Mouse (Mus musculus) embryonic facial prominence, embryonic 10.5 days (tissue): ENCODE results near the gene Mrvi1. TPM values are rescaled to one million over a fixed set of nuclear protein-coding genes. Genes with fewer than 3 reads are reported as not detected.

Experiments used
- DNase-seq: peaks from one replicate; pipeline ENCODE4 v3.0.0-alpha.2; 2017; ENCODE audit warnings: low spot score
- H3K27ac ChIP-seq: fragments of 300-500 bp; sonication (generic); replicated peaks from 2 replicates; pipeline ENCODE4 v1.5.1; 2016; ENCODE audit warnings: mild to moderate bottlenecking
- H3K27me3 ChIP-seq: fragments of 300-500 bp; sonication (generic); replicated peaks from 2 replicates; pipeline ENCODE4 v1.6.1; 2016; ENCODE audit warnings: low read depth, mild to moderate bottlenecking; ENCODE audit not compliant: poor library complexity, severe bottlenecking
- H3K36me3 ChIP-seq: fragments of 300-500 bp; sonication (generic); replicated peaks from 2 replicates; pipeline ENCODE4 v1.6.1; 2016; ENCODE audit warnings: mild to moderate bottlenecking, moderate library complexity
- H3K4me1 ChIP-seq: fragments of 300-500 bp; sonication (generic); 2 replicates; pipeline ENCODE4 v1.6.1; 2016
- H3K4me3 ChIP-seq: fragments of 300-500 bp; sonication (generic); 2 replicates; pipeline ENCODE4 v1.5.1; 2016; ENCODE audit warnings: mild to moderate bottlenecking, moderate library complexity
- H3K9me3 ChIP-seq: fragments of 300-500 bp; sonication (generic); 2 replicates; pipeline ENCODE4 v1.6.1; 2016; ENCODE audit warnings: mild to moderate bottlenecking
- WGBS: fragments of 180-500 bp; shearing (Covaris S2); methylation state at CpG from one replicate; pipeline ENCODE4 v1.1.7; 2016; 5-methylcytosine and 5-hydroxymethylcytosine counted together
- polyA plus RNA-seq: library from polyadenylated mRNA; unstranded; fragments of >200 nt; fragmentation: Nextera tagmentation; extraction: Ambion mirVana; gene quantifications from 2 replicates; pipeline ENCODE4 v1.2.1, GENCODE M21; 2016

Mrvi1 gene
- polyA plus RNA-seq, 1 experiment from 2014 or later: 1.5 TPM

DNA sequence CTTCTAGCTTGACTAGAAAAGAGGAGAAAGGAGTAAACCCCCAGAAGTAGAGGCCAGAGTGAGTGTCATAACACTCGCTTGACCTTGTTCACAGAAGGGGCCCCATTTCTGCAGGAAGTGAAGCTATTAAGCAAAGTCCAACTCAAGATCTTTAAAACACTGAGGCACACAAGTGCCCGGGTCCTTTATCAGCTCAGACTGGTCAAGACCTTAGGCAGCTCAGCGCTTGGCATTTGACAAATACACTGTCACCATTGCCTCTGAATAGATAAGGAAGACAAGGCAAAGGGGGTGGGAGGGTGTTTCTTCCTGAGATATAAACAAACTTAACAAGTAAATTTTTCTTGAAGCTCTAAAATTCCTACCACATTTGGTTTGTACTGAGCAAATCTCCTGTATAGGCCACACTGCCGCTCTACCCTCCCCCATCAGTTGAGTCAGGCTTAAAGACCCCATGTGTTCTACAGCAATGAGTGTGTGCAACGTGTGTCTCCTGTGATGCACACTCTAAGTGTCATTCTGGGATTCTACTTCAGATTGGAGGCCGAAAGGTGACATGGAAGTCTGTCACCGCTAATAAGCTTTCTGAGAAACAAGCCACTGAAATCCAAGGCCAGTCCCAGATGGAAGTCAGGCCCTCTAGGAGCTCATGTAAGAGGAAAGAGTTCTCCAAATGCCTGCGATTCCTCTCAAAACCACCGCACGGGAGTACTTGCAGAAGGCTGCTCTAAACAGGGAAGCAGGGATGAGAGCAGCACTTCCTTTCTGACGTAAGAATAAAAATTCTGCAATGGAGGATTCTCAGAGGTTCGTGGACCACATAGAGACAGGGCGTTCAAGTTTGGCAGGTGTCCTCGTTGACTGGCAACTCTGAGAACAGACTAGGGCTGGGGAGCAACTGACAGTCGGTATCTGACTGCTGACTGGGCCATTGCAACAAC lies 16.9 kb upstream of the Mrvi1 start:
- H3K9me3 ChIP-seq: no peaks in the 10 kb centered on the region
- no peak overlapping the region for H3K4me3 ChIP-seq
- no peak for DNase-seq
- no peak overlapping the region for H3K27ac ChIP-seq
- no peaks in the 10 kb centered on the region for H3K36me3 ChIP-seq
- no peaks in the 10 kb centered on the region for H3K27me3 ChIP-seq
- WGBS: 86% methylated on average over 15 of the region's 15 CpGs
- H3K4me1 ChIP-seq: no peaks in the 10 kb centered on the region

DNA sequence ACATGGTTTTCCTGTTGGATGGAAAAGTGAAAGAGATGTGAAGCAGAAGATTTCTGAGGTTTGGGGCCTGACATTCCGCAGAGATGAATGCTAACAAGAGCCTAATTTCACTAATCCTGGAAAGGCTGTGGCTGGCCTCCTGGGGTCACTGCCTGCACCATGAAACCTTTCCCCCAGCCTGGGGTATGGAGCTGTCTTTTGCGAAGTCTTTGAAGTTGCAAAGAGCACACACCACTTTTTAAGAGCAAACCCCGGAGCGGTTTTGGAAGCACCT lies 8.9 kb upstream of the Mrvi1 start:
- peaks cover 20% of the 10 kb centered on the region for H3K4me1 ChIP-seq
- WGBS: 39% methylated on average over 4 of the region's 4 CpGs
- DNase-seq: no peak

DNA sequence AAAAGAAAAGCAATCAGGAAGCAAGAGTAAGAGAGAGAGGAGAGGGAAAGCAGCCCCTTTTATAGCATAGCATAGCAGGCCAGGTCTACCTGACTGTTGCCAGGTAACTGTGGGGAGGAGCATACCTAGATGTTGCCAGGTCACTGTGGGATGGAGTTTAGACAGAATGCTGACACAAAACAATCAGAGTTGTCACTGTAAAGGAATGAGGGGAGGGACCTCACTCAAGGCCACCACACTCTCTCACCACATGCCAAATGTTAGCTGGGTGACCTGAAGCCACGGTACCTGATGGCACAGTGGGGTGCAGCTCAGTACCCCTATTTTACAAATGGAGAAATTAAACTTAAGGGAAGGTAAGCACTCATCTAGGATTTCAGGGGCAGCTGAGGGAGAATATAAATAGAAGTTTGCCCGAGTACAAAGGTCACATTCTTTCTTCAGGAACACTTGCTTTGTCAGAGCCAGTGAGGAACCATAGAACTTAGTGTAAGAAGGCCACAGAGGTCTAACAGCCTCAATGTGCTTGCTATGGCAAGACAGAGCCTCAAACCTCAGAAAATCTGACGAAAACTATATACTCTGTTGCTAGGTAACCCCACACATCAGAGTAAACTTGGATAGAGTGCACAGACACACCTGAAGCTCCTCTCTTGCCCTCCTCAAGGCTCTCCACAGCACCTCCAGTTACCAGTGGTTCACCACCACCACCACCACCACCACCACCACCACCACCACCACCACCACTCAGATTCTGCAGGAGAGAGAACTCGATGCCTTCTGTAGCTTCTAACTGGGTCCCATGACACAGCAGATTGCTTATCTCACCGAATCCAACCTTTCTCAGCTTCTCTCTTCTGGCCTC lies 8.3 kb upstream of the Mrvi1 start:
- H3K27me3 ChIP-seq: no peaks in the 10 kb centered on the region
- H3K9me3 ChIP-seq: no peaks in the 10 kb centered on the region
- no peak overlapping the region for H3K27ac ChIP-seq
- no peak overlapping the region for H3K4me3 ChIP-seq
- H3K36me3 ChIP-seq: no peaks in the 10 kb centered on the region
- 56% methylated on average over 5 of the region's 5 CpGs for WGBS
- no peak for DNase-seq
- peaks cover 23% of the 10 kb centered on the region for H3K4me1 ChIP-seq

More for the DNA sequence above, 8.9 kb upstream of the Mrvi1 start:
- Histone ChIP-seq H3K4me3 (no peak overlapping the region), H3K36me3 (no peaks in the 10 kb centered on the region), H3K27me3 (no peaks in the 10 kb centered on the region), H3K27ac (no peak overlapping the region), H3K9me3 (no peaks in the 10 kb centered on the region)

DNA sequence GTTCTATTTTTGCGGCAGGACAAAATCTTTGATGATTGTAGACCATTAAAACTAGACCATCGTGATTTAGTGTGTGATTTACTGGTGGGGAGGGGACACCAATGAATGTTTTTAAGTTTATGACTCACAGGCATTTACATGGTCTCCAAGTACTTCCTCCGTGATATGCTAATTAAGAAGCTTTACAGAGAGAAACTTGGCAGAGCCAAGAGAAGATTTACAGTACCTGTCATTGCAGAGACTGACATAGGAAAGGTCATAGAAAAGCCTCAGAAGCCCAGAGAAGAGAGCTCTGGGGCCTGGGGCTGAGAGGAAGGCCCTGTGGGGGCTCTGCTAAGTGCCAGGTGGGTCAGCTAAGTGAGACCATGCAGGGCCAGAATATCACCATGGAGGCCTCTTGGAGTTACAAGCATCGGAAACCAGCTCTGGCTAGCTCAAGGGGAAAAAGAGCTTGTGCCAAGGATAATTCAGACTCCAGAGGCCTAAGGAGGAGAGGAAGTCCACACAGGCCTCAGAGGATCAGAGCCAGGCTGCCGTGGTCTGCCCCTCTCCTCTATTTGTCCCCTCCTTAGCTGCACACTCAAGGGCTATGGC lies 7.1 kb upstream of the Mrvi1 start:
- H3K36me3 ChIP-seq: no peaks in the 10 kb centered on the region
- H3K4me3 ChIP-seq: no peak overlapping the region
- H3K27me3 ChIP-seq: no peaks in the 10 kb centered on the region
- WGBS: 87% methylated on average over 5 of the region's 5 CpGs
- H3K9me3 ChIP-seq: no peaks in the 10 kb centered on the region
- H3K4me1 ChIP-seq: peaks cover 23% of the 10 kb centered on the region
- no peak overlapping the region for H3K27ac ChIP-seq
- DNase-seq: no peak

GRCm38 (mm10) chr7:110988081-110988480 lies 5.8 kb upstream of the Mrvi1 start:
- Histone ChIP-seq H3K27ac (no peak overlapping the region), H3K4me3 (no peak overlapping the region), H3K27me3 (no peaks in the 10 kb centered on the region), H3K9me3 (no peaks in the 10 kb centered on the region), H3K36me3 (no peaks in the 10 kb centered on the region), H3K4me1 (peaks cover 28% of the 10 kb centered on the region)
- 91% methylated on average over 3 of the region's 3 CpGs for WGBS
- no peak for DNase-seq

DNA sequence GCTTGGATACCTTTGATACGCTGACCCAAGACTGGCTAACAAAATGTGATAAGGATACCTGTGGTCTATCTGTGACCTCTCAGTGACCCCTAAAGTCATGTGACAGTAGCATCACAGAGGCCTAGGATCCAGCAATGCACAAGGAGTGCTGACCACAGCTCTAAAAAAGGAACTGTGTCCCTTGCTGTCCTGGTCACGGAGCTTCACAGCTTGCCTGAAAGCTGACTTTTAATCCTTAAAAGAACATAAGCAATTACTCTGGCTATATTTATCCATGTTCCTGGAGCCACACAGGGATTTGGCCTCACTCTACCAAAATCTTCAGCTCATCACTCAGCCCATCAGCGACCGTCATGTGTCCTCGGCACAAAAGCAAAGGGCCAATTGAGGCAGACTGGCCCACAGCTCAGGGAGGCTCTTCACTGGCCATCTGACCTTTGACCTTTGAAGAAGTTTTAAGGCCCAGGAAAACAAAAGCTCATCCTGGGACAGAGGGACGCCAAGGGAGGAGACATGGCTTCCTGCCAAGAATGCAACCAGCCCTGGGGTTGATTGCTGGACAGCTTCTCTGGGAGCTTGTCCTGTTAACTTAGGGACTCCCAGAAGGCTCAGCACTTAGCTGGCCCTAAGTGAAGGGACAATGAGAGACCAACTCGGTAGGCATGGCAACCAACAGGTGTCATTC lies 3.5 kb upstream of the Mrvi1 start:
- Histone ChIP-seq H3K27ac (no peak overlapping the region), H3K4me1 (peaks cover 29% of the 10 kb centered on the region), H3K27me3 (no peaks in the 10 kb centered on the region), H3K4me3 (no peak overlapping the region), H3K36me3 (no peaks in the 10 kb centered on the region), H3K9me3 (no peaks in the 10 kb centered on the region)
- 67% methylated on average over 7 of the region's 7 CpGs for WGBS
- no peak for DNase-seq

GRCm38 (mm10) chr7:110983621-110984020 lies 1.4 kb upstream of the Mrvi1 start:
- Histone ChIP-seq H3K4me1 (peaks cover 24% of the 10 kb centered on the region), H3K4me3 (no peak overlapping the region), H3K27me3 (no peaks in the 10 kb centered on the region), H3K9me3 (no peaks in the 10 kb centered on the region), H3K27ac (no peak overlapping the region), H3K36me3 (no peaks in the 10 kb centered on the region)
- DNase-seq: no peak
- WGBS: 68% methylated on average over 5 of the region's 5 CpGs

- no peak for DNase-seq
- H3K27me3 ChIP-seq: no peaks in the 10 kb centered on the region
- no peaks in the 10 kb centered on the region for H3K9me3 ChIP-seq
- 0 out of 2 replicates have a peak overlapping the region, but pooled peaks have one; percentile 51 for H3K27ac ChIP-seq
- H3K4me1 ChIP-seq: peaks cover 24% of the 10 kb centered on the region
- 69% methylated on average over 4 of the region's 4 CpGs for WGBS
- H3K36me3 ChIP-seq: no peaks in the 10 kb centered on the region
- H3K4me3 ChIP-seq: no peak overlapping the region
Observed at GRCm38 (mm10) chr7:110982764-110983163, 503 bp upstream of the Mrvi1 start.

GRCm38 (mm10) chr7:110981036-110981435 lies 1.2 kb downstream of the Mrvi1 start:
- Histone ChIP-seq H3K27ac (0 out of 2 replicates have a peak overlapping the region, but pooled peaks have one; percentile 40), H3K4me3 (no peak overlapping the region), H3K27me3 (no peaks in the 10 kb centered on the region), H3K4me1 (peaks cover 24% of the 10 kb centered on the region), H3K36me3 (no peaks in the 10 kb centered on the region), H3K9me3 (no peaks in the 10 kb centered on the region)
- no peak for DNase-seq
- 72% methylated on average over 8 of the region's 8 CpGs for WGBS

DNA sequence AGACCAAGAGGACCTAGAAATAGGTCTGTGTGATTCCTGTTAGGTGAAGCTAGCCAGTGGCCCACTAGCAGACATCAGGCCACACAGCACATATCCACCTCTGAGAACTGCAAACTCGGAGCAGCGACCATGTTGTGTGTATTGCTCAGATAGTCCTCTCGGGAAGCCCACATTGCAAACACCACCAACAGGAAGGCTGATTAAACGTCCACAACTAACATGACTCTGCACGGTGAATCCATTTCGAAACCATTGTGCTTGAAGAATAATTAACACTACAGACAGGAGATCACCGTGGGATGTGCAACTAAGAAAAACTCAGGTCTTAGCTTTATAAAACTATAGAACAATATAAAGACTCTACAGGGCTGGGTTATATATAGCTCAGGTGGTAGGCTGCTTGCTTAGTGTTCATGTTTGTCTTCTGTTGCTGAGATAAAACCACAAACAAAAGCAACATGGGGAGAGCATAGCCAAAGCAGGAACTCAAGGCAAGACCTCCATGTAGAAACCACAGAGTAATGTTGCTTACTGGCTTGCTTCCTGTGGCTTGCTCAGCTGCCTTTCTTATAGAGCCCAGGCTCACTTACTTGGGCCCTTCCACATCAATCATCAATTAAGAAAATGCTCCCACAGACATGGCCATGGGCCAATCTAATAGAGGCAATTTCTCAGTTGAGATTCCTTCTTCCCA lies 4.4 kb downstream of the Mrvi1 start:
- Histone ChIP-seq H3K9me3 (no peaks in the 10 kb centered on the region), H3K4me1 (peaks cover 16% of the 10 kb centered on the region), H3K27ac (no peak overlapping the region), H3K27me3 (no peaks in the 10 kb centered on the region), H3K4me3 (no peak overlapping the region), H3K36me3 (no peaks in the 10 kb centered on the region)
- no peak for DNase-seq
- 92% methylated on average over 7 of the region's 7 CpGs for WGBS

- DNase-seq: no peak
- Histone ChIP-seq H3K4me1 (no peaks in the 10 kb centered on the region), H3K36me3 (no peaks in the 10 kb centered on the region), H3K4me3 (no peak overlapping the region), H3K9me3 (no peaks in the 10 kb centered on the region), H3K27me3 (no peaks in the 10 kb centered on the region), H3K27ac (no peak overlapping the region)
- 78% methylated on average over 4 of the region's 4 CpGs for WGBS
Observed at GRCm38 (mm10) chr7:110973450-110973849, 8.8 kb downstream of the Mrvi1 start.

DNA sequence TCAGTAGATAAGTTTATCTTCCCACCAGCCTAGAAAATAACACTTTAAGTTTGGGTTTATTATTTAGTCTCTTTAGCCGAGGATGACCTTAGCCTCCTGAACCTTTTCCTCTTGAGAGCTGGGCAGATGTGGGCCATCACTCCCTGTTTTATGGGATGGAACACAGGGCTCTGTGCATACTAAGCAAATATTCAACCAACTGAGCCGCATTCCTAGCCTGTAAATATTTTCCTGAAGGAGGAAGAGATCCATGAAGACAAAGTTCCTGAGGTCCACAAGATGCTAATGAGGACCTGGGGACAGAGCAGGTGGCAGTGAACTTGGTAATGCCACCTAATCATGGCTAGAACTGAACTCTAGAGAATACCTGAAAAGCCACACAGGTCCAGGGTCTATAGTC lies 9.5 kb downstream of the Mrvi1 start:
- H3K4me3 ChIP-seq: no peak overlapping the region
- no peaks in the 10 kb centered on the region for H3K27me3 ChIP-seq
- H3K4me1 ChIP-seq: no peaks in the 10 kb centered on the region
- 80% methylated on average over 2 of the region's 2 CpGs for WGBS
- H3K27ac ChIP-seq: no peak overlapping the region
- no peaks in the 10 kb centered on the region for H3K36me3 ChIP-seq
- no peaks in the 10 kb centered on the region for H3K9me3 ChIP-seq
- no peak for DNase-seq
